Mouse (Mus musculus): ENCODE measurements at regions not wholly inside any gene's neighbourhood (a gene's known extent, or its start where the extent isn't known, plus 50 kb on each side); places are given as distances from the start of the nearest gene placed in this dataset.

- no peak for DNase-seq
- Histone ChIP-seq H3K27ac (no peak overlapping the region), H3K79me2 (replicated peaks; ENCODE audit: control insufficient read depth, insufficient read depth, low read length) (no peaks in the 10 kb centered on the region)
Measured at GRCm38 (mm10) chr1:127105861-127106260, 99.0 kb upstream of the Mgat5 start.

GRCm38 (mm10) chr1:127103664-127104063 is 101.2 kb upstream of the Mgat5 start:
- Histone ChIP-seq H3K36me3 (ENCODE audit: control insufficient read depth, insufficient read depth, low read length) (no peaks in the 10 kb centered on the region), H3K9ac (ENCODE audit: low read depth, low read length) (no peak overlapping the region), H3K4me1 (ENCODE audit: control insufficient read depth, insufficient read depth, low read length) (no peaks in the 10 kb centered on the region), H3K4me3 (no peak overlapping the region), H3K79me2 (replicated peaks; ENCODE audit: control insufficient read depth, insufficient read depth, low read length) (no peaks in the 10 kb centered on the region), H3K27ac (no peak overlapping the region), H3K27me3 (ENCODE audit: control insufficient read depth, insufficient read depth, low read length) (no peaks in the 10 kb centered on the region)
- TF ChIP-seq POLR2A (IDR thresholded peaks at IDR 0.05; ENCODE audit: insufficient read depth, low read depth, low read length) = no peak
- no peak for TF ChIP-seq CTCF (IDR thresholded peaks at IDR 0.05)
- TF ChIP-seq EP300 (IDR thresholded peaks at IDR 0.05; ENCODE audit: insufficient read depth, low read depth, low read length) = no peak
- no peak for DNase-seq
- WGBS = 64% methylated on average over 2 of the region's 2 CpGs
- intact Hi-C loops (cut with DNase I) = no loop called here

More at GRCm38 (mm10) chr1:127105861-127106260, 99.0 kb upstream of the Mgat5 start:
- no peak for TF ChIP-seq CTCF (IDR thresholded peaks at IDR 0.05)
- TF ChIP-seq POLR2A (IDR thresholded peaks at IDR 0.05; ENCODE audit: insufficient read depth, low read depth, low read length) = no peak
- TF ChIP-seq EP300 (IDR thresholded peaks at IDR 0.05; ENCODE audit: insufficient read depth, low read depth, low read length) = no peak
- WGBS = 52% methylated on average over 8 of the region's 8 CpGs
- Histone ChIP-seq H3K9ac (ENCODE audit: low read depth, low read length) (no peak overlapping the region), H3K36me3 (ENCODE audit: control insufficient read depth, insufficient read depth, low read length) (no peaks in the 10 kb centered on the region), H3K4me3 (no peak overlapping the region), H3K27me3 (ENCODE audit: control insufficient read depth, insufficient read depth, low read length) (no peaks in the 10 kb centered on the region), H3K4me1 (ENCODE audit: control insufficient read depth, insufficient read depth, low read length) (no peaks in the 10 kb centered on the region)
- intact Hi-C loops (cut with DNase I) = no loop called here

GRCm38 (mm10) chr1:127098871-127099420 is 105.9 kb upstream of the Mgat5 start:
- TF ChIP-seq EP300 (IDR thresholded peaks at IDR 0.05; ENCODE audit: insufficient read depth, low read depth, low read length) (no peak), CTCF (IDR thresholded peaks at IDR 0.05) (no peak), POLR2A (IDR thresholded peaks at IDR 0.05; ENCODE audit: insufficient read depth, low read depth, low read length) (no peak)
- H3K27me3 ChIP-seq (ENCODE audit: control insufficient read depth, insufficient read depth, low read length) = no peaks in the 10 kb centered on the region

DNA sequence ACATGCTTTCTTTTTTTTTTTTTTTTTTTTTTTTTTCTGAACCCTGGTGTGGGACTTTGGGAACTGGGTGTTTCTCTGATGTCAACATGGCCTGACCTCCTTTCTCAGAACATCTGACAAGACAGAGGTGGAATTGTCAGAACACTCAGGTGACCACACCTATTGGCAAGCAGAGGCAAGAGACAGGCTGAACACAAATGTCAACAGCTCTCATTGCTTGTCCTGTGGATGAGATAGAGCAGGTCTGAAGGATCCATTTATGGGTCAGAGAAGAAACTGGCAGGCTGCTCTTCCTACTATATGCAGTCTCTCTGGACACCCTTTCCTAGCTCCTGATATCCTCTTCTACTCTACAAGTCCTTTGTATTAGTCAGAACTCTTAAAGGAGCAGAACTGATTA is 117.2 kb upstream of the Mgat5 start:
- no peak for TF ChIP-seq CTCF (IDR thresholded peaks at IDR 0.05)
- no peak for TF ChIP-seq POLR2A (IDR thresholded peaks at IDR 0.05; ENCODE audit: insufficient read depth, low read depth, low read length)
- no peak for TF ChIP-seq EP300 (IDR thresholded peaks at IDR 0.05; ENCODE audit: insufficient read depth, low read depth, low read length)
- Histone ChIP-seq H3K4me3 (no peak overlapping the region), H3K79me2 (replicated peaks; ENCODE audit: control insufficient read depth, insufficient read depth, low read length) (no peaks in the 10 kb centered on the region), H3K9ac (ENCODE audit: low read depth, low read length) (no peak overlapping the region), H3K4me1 (ENCODE audit: control insufficient read depth, insufficient read depth, low read length) (no peaks in the 10 kb centered on the region), H3K36me3 (ENCODE audit: control insufficient read depth, insufficient read depth, low read length) (no peaks in the 10 kb centered on the region), H3K27me3 (ENCODE audit: control insufficient read depth, insufficient read depth, low read length) (no peaks in the 10 kb centered on the region), H3K27ac (no peak overlapping the region)
- no peak for DNase-seq
- intact Hi-C loops (cut with DNase I) = no loop called here

More at GRCm38 (mm10) chr1:127098871-127099420, 105.9 kb upstream of the Mgat5 start:
- intact Hi-C loops (cut with DNase I) = no loop called here
- Histone ChIP-seq H3K4me3 (no peak overlapping the region), H3K4me1 (ENCODE audit: control insufficient read depth, insufficient read depth, low read length) (no peaks in the 10 kb centered on the region), H3K79me2 (replicated peaks; ENCODE audit: control insufficient read depth, insufficient read depth, low read length) (no peaks in the 10 kb centered on the region), H3K36me3 (ENCODE audit: control insufficient read depth, insufficient read depth, low read length) (no peaks in the 10 kb centered on the region), H3K27ac (no peak overlapping the region), H3K9ac (ENCODE audit: low read depth, low read length) (no peak overlapping the region)
- no peak for DNase-seq

DNA sequence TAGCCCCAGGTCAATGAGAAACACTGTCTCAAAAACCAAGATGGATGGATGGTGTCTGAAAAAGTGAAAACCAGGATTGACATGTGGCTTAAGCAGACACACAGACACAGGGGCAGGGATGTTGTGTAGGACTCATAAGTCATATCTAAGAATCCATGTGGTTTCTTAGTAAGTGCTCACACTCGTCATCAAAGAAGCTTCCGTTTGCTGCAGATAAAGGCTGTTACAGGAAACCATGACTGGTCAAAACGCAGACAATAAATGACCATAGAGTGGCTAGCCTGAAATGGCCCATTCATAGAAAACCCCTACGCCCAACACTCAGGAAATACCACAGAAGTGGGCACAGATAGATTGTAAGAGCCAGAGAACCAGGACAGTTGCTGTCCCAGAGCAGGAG is 118.8 kb upstream of the Mgat5 start:
- Histone ChIP-seq H3K27ac (no peak overlapping the region), H3K36me3 (ENCODE audit: control insufficient read depth, insufficient read depth, low read length) (no peaks in the 10 kb centered on the region), H3K4me1 (ENCODE audit: control insufficient read depth, insufficient read depth, low read length) (no peaks in the 10 kb centered on the region), H3K9ac (ENCODE audit: low read depth, low read length) (no peak overlapping the region), H3K79me2 (replicated peaks; ENCODE audit: control insufficient read depth, insufficient read depth, low read length) (no peaks in the 10 kb centered on the region), H3K27me3 (ENCODE audit: control insufficient read depth, insufficient read depth, low read length) (no peaks in the 10 kb centered on the region), H3K4me3 (no peak overlapping the region)
- no peak for DNase-seq
- intact Hi-C loops (cut with DNase I) = no loop called here
- 36% methylated on average over 4 of the region's 4 CpGs for WGBS
- TF ChIP-seq POLR2A (IDR thresholded peaks at IDR 0.05; ENCODE audit: insufficient read depth, low read depth, low read length) = no peak
- TF ChIP-seq CTCF (IDR thresholded peaks at IDR 0.05) = no peak
- TF ChIP-seq EP300 (IDR thresholded peaks at IDR 0.05; ENCODE audit: insufficient read depth, low read depth, low read length) = no peak

GRCm38 (mm10) chr1:127083761-127084308 is 121.0 kb upstream of the Mgat5 start:
- no peak overlapping the region for H3K9ac ChIP-seq (ENCODE audit: low read depth, low read length)

More at GRCm38 (mm10) chr1:127083761-127084308, 121.0 kb upstream of the Mgat5 start:
- H3K4me1 ChIP-seq (ENCODE audit: control insufficient read depth, insufficient read depth, low read length) = no peaks in the 10 kb centered on the region
- no peaks in the 10 kb centered on the region for H3K36me3 ChIP-seq (ENCODE audit: control insufficient read depth, insufficient read depth, low read length)
- H3K27ac ChIP-seq = no peak overlapping the region
- TF ChIP-seq POLR2A (IDR thresholded peaks at IDR 0.05; ENCODE audit: insufficient read depth, low read depth, low read length) = no peak
- no peak for TF ChIP-seq CTCF (IDR thresholded peaks at IDR 0.05)
- TF ChIP-seq EP300 (IDR thresholded peaks at IDR 0.05; ENCODE audit: insufficient read depth, low read depth, low read length) = no peak
- no peak overlapping the region for H3K4me3 ChIP-seq
- intact Hi-C loops (cut with DNase I) = no loop called here
- no peaks in the 10 kb centered on the region for H3K79me2 ChIP-seq (replicated peaks; ENCODE audit: control insufficient read depth, insufficient read depth, low read length)
- no peaks in the 10 kb centered on the region for H3K27me3 ChIP-seq (ENCODE audit: control insufficient read depth, insufficient read depth, low read length)
- 44% methylated on average over 3 of the region's 3 CpGs for WGBS
- DNase-seq = peak in 1 of 2 experiments; percentile 5
